Mouse (Mus musculus) hindbrain, embryonic 10.5 days (tissue): Measurements from ENCODE around the gene Krr1. TPM values are rescaled to one million over a fixed set of nuclear protein-coding genes. Genes with fewer than 3 reads are reported as not detected.

ENCODE experiments used
- DNase-seq: peaks from one replicate; pipeline ENCODE4 v3.0.0-alpha.2; 2017; ENCODE audit warnings: low spot score
- H3K27ac ChIP-seq: fragments of 300-500 bp; sonication (generic); 2 replicates; pipeline ENCODE4 v1.5.1; 2016; ENCODE audit warnings: mild to moderate bottlenecking, moderate library complexity
- H3K27me3 ChIP-seq: fragments of 300-500 bp; sonication (generic); 2 replicates; pipeline ENCODE4 v1.6.1; 2016; ENCODE audit warnings: mild to moderate bottlenecking; ENCODE audit not compliant: poor library complexity, insufficient read depth, severe bottlenecking
- H3K36me3 ChIP-seq: fragments of 300-500 bp; sonication (generic); 2 replicates; pipeline ENCODE4 v1.6.1; 2016; ENCODE audit warnings: mild to moderate bottlenecking, moderate library complexity
- H3K4me1 ChIP-seq: fragments of 300-500 bp; sonication (generic); replicated peaks from 2 replicates; pipeline ENCODE4 v1.6.1; 2016; ENCODE audit warnings: mild to moderate bottlenecking
- H3K4me3 ChIP-seq: fragments of 300-500 bp; sonication (generic); 2 replicates; pipeline ENCODE4 v1.5.1; 2016; ENCODE audit warnings: mild to moderate bottlenecking, moderate library complexity
- H3K9me3 ChIP-seq: fragments of 300-500 bp; sonication (generic); 2 replicates; pipeline ENCODE4 v1.6.1; 2016; ENCODE audit warnings: mild to moderate bottlenecking, moderate library complexity
- WGBS: fragments of 180-500 bp; shearing (Covaris S2); methylation state at CpG from one replicate; pipeline ENCODE4 v1.1.7; 2016; 5-methylcytosine and 5-hydroxymethylcytosine counted together
- polyA plus RNA-seq: library from polyadenylated mRNA; unstranded; fragments of >200 nt; fragmentation: Nextera tagmentation; extraction: Ambion mirVana; gene quantifications from 2 replicates; pipeline ENCODE4 v1.2.1, GENCODE M21; 2016

Gene Krr1
- polyA plus RNA-seq, 1 experiment from 2014 or later = 42.9 TPM

GRCm38 (mm10) chr10:111945563-111945962 lies 26.9 kb upstream of the Krr1 start:
- H3K9me3 ChIP-seq = no peaks in the 10 kb centered on the region
- WGBS = 79% methylated on average over 3 of the region's 3 CpGs
- H3K36me3 ChIP-seq = no peaks in the 10 kb centered on the region
- no peak overlapping the region for H3K4me3 ChIP-seq
- H3K27me3 ChIP-seq = no peaks in the 10 kb centered on the region
- DNase-seq = no peak
- H3K27ac ChIP-seq = no peak overlapping the region
- peaks cover 11% of the 10 kb centered on the region; the same call in 1 of the 2 replicates for H3K4me1 ChIP-seq

GRCm38 (mm10) chr10:111948041-111948440 lies 24.4 kb upstream of the Krr1 start:
- no peaks in the 10 kb centered on the region for H3K36me3 ChIP-seq
- no peak overlapping the region for H3K27ac ChIP-seq
- no peaks in the 10 kb centered on the region for H3K9me3 ChIP-seq
- 89% methylated on average over 1 of the region's 1 CpGs for WGBS
- H3K27me3 ChIP-seq = no peaks in the 10 kb centered on the region
- no peak for DNase-seq
- H3K4me3 ChIP-seq = no peak overlapping the region
- peaks cover 11% of the 10 kb centered on the region; the same call in 1 of the 2 replicates for H3K4me1 ChIP-seq

DNA sequence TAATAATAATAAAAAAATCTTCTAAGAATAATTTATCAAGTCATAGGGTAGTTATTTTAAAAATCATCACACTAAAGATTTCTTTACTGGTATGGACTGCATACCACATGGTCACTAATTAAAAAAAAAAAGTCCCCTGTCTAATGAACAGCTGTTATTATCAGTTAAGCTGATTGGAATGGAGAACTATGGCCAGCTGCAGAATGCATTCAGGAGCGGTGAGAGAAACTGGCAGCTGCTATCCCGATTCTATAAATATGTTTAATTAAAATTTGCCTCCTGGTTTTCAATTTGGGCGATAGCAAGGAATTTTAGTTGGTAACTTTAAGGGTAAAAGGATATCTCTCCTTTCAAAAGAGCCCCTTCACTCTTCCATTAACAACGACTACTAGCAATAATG lies 23.5 kb upstream of the Krr1 start:
- Histone ChIP-seq H3K4me1 (peaks cover 11% of the 10 kb centered on the region; the same call in 1 of the 2 replicates), H3K27ac (no peak overlapping the region), H3K36me3 (no peaks in the 10 kb centered on the region), H3K4me3 (no peak overlapping the region), H3K9me3 (no peaks in the 10 kb centered on the region), H3K27me3 (no peaks in the 10 kb centered on the region)
- no peak for DNase-seq
- WGBS = 51% methylated on average over 4 of the region's 4 CpGs

- H3K4me1 ChIP-seq = 0 out of 2 replicates have a peak, but pooled peaks cover 5% of the 10 kb centered on the region
- no peaks in the 10 kb centered on the region for H3K9me3 ChIP-seq
- H3K27me3 ChIP-seq = no peaks in the 10 kb centered on the region
- H3K36me3 ChIP-seq = no peaks in the 10 kb centered on the region
- no peak overlapping the region for H3K27ac ChIP-seq
- no peak overlapping the region for H3K4me3 ChIP-seq
- no peak for DNase-seq
- 69% methylated on average over 2 of the region's 2 CpGs for WGBS
These were observed 16.6 kb upstream of the Krr1 start for GRCm38 (mm10) chr10:111955836-111956235.

DNA sequence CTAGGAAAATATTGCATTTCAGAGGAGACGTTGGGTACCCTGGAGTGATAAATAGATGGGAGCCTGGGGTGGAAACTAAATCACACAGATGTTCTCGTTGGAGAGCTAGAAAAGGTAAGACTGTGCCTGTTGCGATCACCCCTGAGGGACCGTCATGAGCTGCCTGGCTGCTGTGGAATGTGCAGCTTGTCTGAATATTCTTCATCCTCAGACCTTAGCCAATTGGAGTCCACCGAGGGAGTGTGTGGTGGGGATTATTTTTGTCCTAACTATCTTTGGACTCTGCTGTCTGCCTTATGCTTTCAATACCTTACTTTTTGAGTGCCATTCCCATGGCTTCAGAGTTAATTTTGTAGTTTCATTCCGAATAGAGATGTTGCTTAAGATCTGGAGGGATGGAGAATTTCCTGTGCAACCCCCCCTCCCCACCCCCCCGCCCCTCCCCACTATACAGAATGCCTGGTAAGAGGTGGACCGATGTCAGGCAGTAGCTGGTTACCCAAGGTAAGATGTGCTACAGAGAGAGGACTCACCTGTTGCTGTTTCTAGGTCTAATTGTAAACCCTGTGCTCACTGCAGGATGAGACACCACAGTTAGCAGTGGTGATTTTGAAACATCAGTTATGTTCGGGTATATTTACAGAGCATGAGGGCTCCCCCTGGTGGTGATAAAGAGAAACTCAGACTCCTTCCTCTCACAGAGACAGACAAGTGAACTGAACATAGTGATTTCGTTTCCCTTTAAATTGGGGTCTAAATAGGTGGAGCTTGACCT lies 15.0 kb upstream of the Krr1 start:
- 0 out of 2 replicates have a peak, but pooled peaks cover 5% of the 10 kb centered on the region for H3K4me1 ChIP-seq
- no peaks in the 10 kb centered on the region for H3K36me3 ChIP-seq
- DNase-seq = peak; percentile 60
- WGBS = 64% methylated on average over 10 of the region's 10 CpGs
- H3K27me3 ChIP-seq = no peaks in the 10 kb centered on the region
- no peak overlapping the region for H3K4me3 ChIP-seq
- no peak overlapping the region for H3K27ac ChIP-seq
- H3K9me3 ChIP-seq = no peaks in the 10 kb centered on the region

- H3K4me3 ChIP-seq = no peak overlapping the region
- H3K4me1 ChIP-seq = 0 out of 2 replicates have a peak, but pooled peaks cover 5% of the 10 kb centered on the region
- no peak for DNase-seq
- H3K27ac ChIP-seq = no peak overlapping the region
- no peaks in the 10 kb centered on the region for H3K27me3 ChIP-seq
- 45% methylated on average over 4 of the region's 4 CpGs for WGBS
- no peaks in the 10 kb centered on the region for H3K9me3 ChIP-seq
- H3K36me3 ChIP-seq = no peaks in the 10 kb centered on the region
These were observed 14.4 kb upstream of the Krr1 start for GRCm38 (mm10) chr10:111958046-111958421.

DNA sequence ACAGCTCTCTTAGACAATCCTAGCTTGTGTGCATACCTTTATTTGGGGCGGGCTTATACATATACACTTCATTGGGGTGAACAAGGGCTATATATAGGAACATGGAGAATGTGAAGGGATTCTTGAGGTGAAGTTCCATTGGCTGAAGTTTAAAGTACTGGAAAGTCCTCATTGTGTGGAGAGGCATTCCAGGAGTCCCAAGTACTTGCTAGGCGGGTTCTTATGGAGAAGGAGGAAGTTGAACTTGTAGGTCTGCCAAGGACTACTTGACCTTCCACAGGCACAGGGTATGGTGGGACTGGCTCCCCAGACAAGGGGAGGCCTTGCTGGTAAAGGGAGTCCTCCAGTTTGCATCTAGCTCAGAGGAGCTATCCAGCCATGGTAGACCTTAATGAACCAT lies 13.1 kb upstream of the Krr1 start:
- Histone ChIP-seq H3K27ac (no peak overlapping the region), H3K9me3 (no peaks in the 10 kb centered on the region), H3K27me3 (no peaks in the 10 kb centered on the region), H3K4me3 (no peak overlapping the region), H3K36me3 (no peaks in the 10 kb centered on the region), H3K4me1 (0 out of 2 replicates have a peak, but pooled peaks cover 5% of the 10 kb centered on the region)
- 81% methylated on average over 2 of the region's 2 CpGs for WGBS
- DNase-seq = no peak

DNA sequence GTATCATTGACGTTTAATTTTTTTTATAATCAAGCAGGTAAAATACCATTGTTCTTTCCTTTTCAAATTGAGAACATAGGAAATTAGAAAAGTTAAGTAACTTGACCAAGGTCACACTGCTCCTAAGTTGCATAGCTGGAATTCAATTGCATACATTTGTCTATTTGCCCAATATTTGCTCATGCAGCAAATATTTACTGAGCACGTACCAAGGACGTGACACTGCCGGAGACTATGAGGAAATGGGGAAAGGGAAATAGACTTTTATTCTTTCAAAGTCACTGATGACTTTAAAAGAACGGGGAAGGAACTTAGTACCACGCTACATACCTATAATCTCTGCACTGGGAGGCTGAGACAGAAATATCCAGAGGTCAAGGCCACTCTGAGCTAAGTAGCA lies 12.0 kb upstream of the Krr1 start:
- no peaks in the 10 kb centered on the region for H3K27me3 ChIP-seq
- no peak for DNase-seq
- H3K27ac ChIP-seq = no peak overlapping the region
- H3K4me1 ChIP-seq = 0 out of 2 replicates have a peak, but pooled peaks cover 2% of the 10 kb centered on the region
- no peaks in the 10 kb centered on the region for H3K9me3 ChIP-seq
- H3K36me3 ChIP-seq = no peaks in the 10 kb centered on the region
- WGBS = 87% methylated on average over 6 of the region's 6 CpGs
- H3K4me3 ChIP-seq = no peak overlapping the region

DNA sequence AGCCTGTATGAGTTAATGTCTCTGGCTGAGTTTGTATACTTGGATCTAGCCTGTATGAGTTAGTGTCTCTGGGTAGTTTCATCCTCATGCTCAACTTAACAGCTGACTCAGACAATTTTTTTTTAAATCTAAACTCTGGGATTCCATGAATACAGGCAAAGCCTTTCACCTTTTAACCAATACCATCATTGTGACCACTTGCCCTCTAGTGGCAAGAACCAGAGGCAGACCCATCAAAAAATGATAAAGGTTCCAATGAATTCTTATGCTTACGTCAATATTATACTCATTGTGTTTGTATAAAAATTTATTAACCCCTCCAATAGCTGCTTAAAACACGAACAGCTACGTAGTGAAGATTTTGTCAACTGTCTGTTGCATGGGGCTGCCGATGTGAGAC lies 6.1 kb upstream of the Krr1 start:
- Histone ChIP-seq H3K9me3 (no peaks in the 10 kb centered on the region), H3K4me1 (no peaks in the 10 kb centered on the region), H3K27ac (no peak overlapping the region), H3K4me3 (no peak overlapping the region), H3K36me3 (no peaks in the 10 kb centered on the region), H3K27me3 (no peaks in the 10 kb centered on the region)
- 65% methylated on average over 4 of the region's 4 CpGs for WGBS
- DNase-seq = no peak

DNA sequence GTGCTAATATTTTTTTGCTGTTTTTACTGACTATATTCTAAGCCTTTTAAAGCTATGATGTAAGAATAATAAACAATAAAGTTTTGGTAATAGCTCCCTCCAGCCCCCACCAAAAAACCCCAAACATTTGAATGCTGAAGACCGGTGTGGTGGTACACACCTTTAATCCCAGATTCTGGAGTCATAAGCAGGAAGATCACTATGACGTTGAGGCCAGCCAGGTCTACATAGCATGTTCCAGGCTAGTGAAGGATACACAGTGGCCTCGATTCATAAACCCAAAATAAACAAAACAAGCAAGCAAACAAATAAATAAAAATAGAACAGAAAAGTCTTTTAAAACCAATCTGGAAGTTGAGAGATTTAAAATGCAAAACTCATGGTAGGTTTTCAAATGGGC lies 535 bp upstream of the Krr1 start:
- H3K27ac ChIP-seq = no peak overlapping the region
- no peaks in the 10 kb centered on the region for H3K9me3 ChIP-seq
- no peak overlapping the region for H3K4me3 ChIP-seq
- no peaks in the 10 kb centered on the region for H3K27me3 ChIP-seq
- no peak for DNase-seq
- WGBS = 82% methylated on average over 3 of the region's 3 CpGs
- peaks cover 9% of the 10 kb centered on the region for H3K4me1 ChIP-seq
- H3K36me3 ChIP-seq = peaks cover 14% of the 10 kb centered on the region

- no peaks in the 10 kb centered on the region for H3K9me3 ChIP-seq
- no peak overlapping the region for H3K27ac ChIP-seq
- no peaks in the 10 kb centered on the region for H3K27me3 ChIP-seq
- no peak overlapping the region for H3K4me3 ChIP-seq
- H3K36me3 ChIP-seq = peaks cover 69% of the 10 kb centered on the region
- peak; percentile 60 for DNase-seq
- H3K4me1 ChIP-seq = peaks cover 9% of the 10 kb centered on the region
- WGBS = 45% methylated on average over 5 of the region's 5 CpGs
These were observed 5.1 kb downstream of the Krr1 start for GRCm38 (mm10) chr10:111977584-111977983.

- H3K27me3 ChIP-seq = no peaks in the 10 kb centered on the region
- no peak for DNase-seq
- H3K4me3 ChIP-seq = no peak overlapping the region
- H3K27ac ChIP-seq = no peak overlapping the region
- 95% methylated on average over 5 of the region's 5 CpGs for WGBS
- H3K4me1 ChIP-seq = no peaks in the 10 kb centered on the region
- peaks cover 98% of the 10 kb centered on the region for H3K36me3 ChIP-seq
- no peaks in the 10 kb centered on the region for H3K9me3 ChIP-seq
These were observed 10.6 kb downstream of the Krr1 start for GRCm38 (mm10) chr10:111983070-111983469.

GRCm38 (mm10) chr10:111986453-111986852 lies 14.0 kb downstream of the Krr1 start:
- 95% methylated on average over 6 of the region's 6 CpGs for WGBS
- H3K36me3 ChIP-seq = peaks cover 76% of the 10 kb centered on the region
- no peak for DNase-seq

More at GRCm38 (mm10) chr10:111986453-111986852, 14.0 kb downstream of the Krr1 start:
- H3K27me3 ChIP-seq = no peaks in the 10 kb centered on the region
- H3K9me3 ChIP-seq = no peaks in the 10 kb centered on the region
- no peak overlapping the region for H3K27ac ChIP-seq
- H3K4me3 ChIP-seq = no peak overlapping the region
- no peaks in the 10 kb centered on the region for H3K4me1 ChIP-seq
